Mouse (Mus musculus) urinary bladder, postnatal 10 days (tissue): ENCODE measurements around the gene Mup13.
"Not testable (repeated sequence)": the region's sequence is repeated elsewhere in the genome, so short reads cannot be mapped to it uniquely, and the experiment has no call there.

Experiments used
- DNase-seq: peaks from one replicate; pipeline ENCODE4 v3.0.0; 2022; ENCODE audit warnings: low spot score

The Mup13 gene

GRCm38 (mm10) chr4:61228186-61228585 is at the start of gene Mup13:
TSS of gene Mup13 (minus strand) at chr4:61228286.
- not testable (repeated sequence) for DNase-seq
